Mouse (Mus musculus) forelimb bud, embryonic 11.5 days (tissue): Measurements from ENCODE around the gene Sema3a.

Experiments used
- DNase-seq: peaks from one replicate; pipeline ENCODE4 v3.0.0-alpha.2; 2012; ENCODE audit warnings: low read depth, low spot score

Sema3a gene

GRCm38 (mm10) chr5:13125241-13125692, at the start of gene Sema3a:
Sema3a (plus strand) TSS chr5:13125414.
- peak; percentile 91 for DNase-seq

GRCm38 (mm10) chr5:13084777-13085439, 40.3 kb upstream of the Sema3a start:
- peak; percentile 46 for DNase-seq

GRCm38 (mm10) chr5:13090431-13090830, 34.8 kb upstream of the Sema3a start:
- no peak for DNase-seq

- DNase-seq: no peak
Measured at GRCm38 (mm10) chr5:13109522-13109921, 15.7 kb upstream of the Sema3a start.

- no peak for DNase-seq
Measured at GRCm38 (mm10) chr5:13117236-13117635, 8.0 kb upstream of the Sema3a start.

GRCm38 (mm10) chr5:13125757-13126156, 543 bp downstream of the Sema3a start:
- DNase-seq: no peak

GRCm38 (mm10) chr5:13126196-13126595, 982 bp downstream of the Sema3a start:
- peak; percentile 37 for DNase-seq

GRCm38 (mm10) chr5:13127121-13127520, 1.9 kb downstream of the Sema3a start:
- DNase-seq: peak; percentile 57

GRCm38 (mm10) chr5:13144733-13145457, 19.7 kb downstream of the Sema3a start:
- peak; percentile 63 for DNase-seq

- no peak for DNase-seq
Measured at GRCm38 (mm10) chr5:13149909-13150308, 24.7 kb downstream of the Sema3a start.

- DNase-seq: peak; percentile 30
Measured at GRCm38 (mm10) chr5:13151002-13151401, 25.8 kb downstream of the Sema3a start.

GRCm38 (mm10) chr5:13157761-13158612, 32.8 kb downstream of the Sema3a start:
- no peak for DNase-seq

- DNase-seq: no peak
Measured at GRCm38 (mm10) chr5:13182186-13182585, 57.0 kb downstream of the Sema3a start.

GRCm38 (mm10) chr5:13197886-13198285, 72.7 kb downstream of the Sema3a start:
- DNase-seq: peak; percentile 62

- DNase-seq: peak; percentile 60
Measured at GRCm38 (mm10) chr5:13199709-13200108, 74.5 kb downstream of the Sema3a start.

- DNase-seq: no peak
Measured at GRCm38 (mm10) chr5:13255353-13255752, 130.1 kb downstream of the Sema3a start.

- no peak for DNase-seq
Measured at GRCm38 (mm10) chr5:13256321-13256720, 131.1 kb downstream of the Sema3a start.

GRCm38 (mm10) chr5:13263087-13263486, 137.9 kb downstream of the Sema3a start:
- no peak for DNase-seq

GRCm38 (mm10) chr5:13263539-13263938, 138.3 kb downstream of the Sema3a start:
- DNase-seq: no peak

GRCm38 (mm10) chr5:13312667-13313066, 187.5 kb downstream of the Sema3a start:
- DNase-seq: no peak

- no peak for DNase-seq
Measured at GRCm38 (mm10) chr5:13313977-13314376, 188.8 kb downstream of the Sema3a start.
